Mouse (Mus musculus) cortical plate, adult 2 months (tissue): ENCODE measurements at regions not wholly inside any gene's neighbourhood (a gene's known extent, or its start where the extent isn't known, plus 50 kb on each side); places are given as distances from the start of the nearest gene placed in this dataset.
A peak's percentile ranks its signal among the peaks of the same experiment; 100 is the strongest.
"Not testable (repeated sequence)": the region's sequence is repeated elsewhere in the genome, so short reads cannot be mapped to it uniquely, and the experiment has no call there.

Source experiments
- H3K27ac ChIP-seq: fragments of 200-500 bp; 2 replicates; pipeline ENCODE4 v1.5.1; 2012; ENCODE audit warnings: low read length, control low read depth, inconsistent platforms; ENCODE audit not compliant: insufficient read depth
- H3K4me1 ChIP-seq: fragments of 200-500 bp; 2 replicates; pipeline ENCODE4 v1.6.1; 2011; ENCODE audit warnings: low read length; ENCODE audit not compliant: control insufficient read depth, insufficient read depth
- H3K4me3 ChIP-seq: fragments of 200-500 bp; 2 replicates; pipeline ENCODE4 v1.5.1; 2011; ENCODE audit warnings: mild to moderate bottlenecking, low read length, control low read depth; ENCODE audit not compliant: insufficient read depth
- CTCF ChIP-seq: fragments of 200-500 bp; IDR thresholded peaks from 2 replicates; pipeline ENCODE4 v1.5.1; 2011; ENCODE audit warnings: mild to moderate bottlenecking, control low read depth, low read length; ENCODE audit not compliant: insufficient read depth; ENCODE audit errors: extremely low read depth
- POLR2A ChIP-seq: fragments of 200-500 bp; IDR thresholded peaks from 2 replicates; pipeline ENCODE4 v1.6.1; 2011; ENCODE audit warnings: mild to moderate bottlenecking, low read length, control low read depth; ENCODE audit not compliant: insufficient read depth; ENCODE audit errors: extremely low read depth

GRCm38 (mm10) chr9:41889568-41890272 lies 234.4 kb downstream of the Sorl1 start:
- Histone ChIP-seq H3K27ac (peak overlapping the region; percentile 71), H3K4me3 (peak overlapping the region; percentile 37), H3K4me1 (peaks cover 3% of the 10 kb centered on the region; the same call in 1 of the 2 replicates)
- no peak for TF ChIP-seq POLR2A
- no peak for TF ChIP-seq CTCF

- TF ChIP-seq POLR2A (no peak), CTCF (no peak)
- peaks cover 3% of the 10 kb centered on the region; the same call in 1 of the 2 replicates for H3K4me1 ChIP-seq
- H3K27ac ChIP-seq: no peak overlapping the region
- no peak overlapping the region for H3K4me3 ChIP-seq
Measured at GRCm38 (mm10) chr9:41888616-41889150, 235.4 kb downstream of the Sorl1 start.

- H3K4me1 ChIP-seq, H3K4me3 ChIP-seq, H3K27ac ChIP-seq: not testable (repeated sequence)
Measured at GRCm38 (mm10) chr9:41886456-41886855, 237.6 kb downstream of the Sorl1 start.

- Histone ChIP-seq H3K4me3 (no peak overlapping the region), H3K4me1 (peaks cover 4% of the 10 kb centered on the region; the same call in 1 of the 2 replicates), H3K27ac (no peak overlapping the region)
- TF ChIP-seq POLR2A (no peak), CTCF (no peak)
Measured at GRCm38 (mm10) chr9:41880457-41880856, 243.6 kb downstream of the Sorl1 start.

- TF ChIP-seq CTCF: no peak
- TF ChIP-seq POLR2A: no peak
- no peak overlapping the region for H3K4me3 ChIP-seq
Measured at GRCm38 (mm10) chr9:41879080-41879479, 245.0 kb downstream of the Sorl1 start.

GRCm38 (mm10) chr9:41861136-41861535 lies 263.0 kb downstream of the Sorl1 start:
- TF ChIP-seq POLR2A: no peak
- TF ChIP-seq CTCF: no peak
- H3K4me3 ChIP-seq: no peak overlapping the region
- H3K4me1 ChIP-seq: peaks cover 4% of the 10 kb centered on the region; the same call in 1 of the 2 replicates
- H3K27ac ChIP-seq: no peak overlapping the region

More at GRCm38 (mm10) chr9:41879080-41879479, 245.0 kb downstream of the Sorl1 start:
- Histone ChIP-seq H3K27ac (no peak overlapping the region), H3K4me1 (peaks cover 4% of the 10 kb centered on the region; the same call in 1 of the 2 replicates)

- Histone ChIP-seq H3K4me3 (no peak overlapping the region), H3K4me1 (peaks cover 4% of the 10 kb centered on the region; the same call in 1 of the 2 replicates), H3K27ac (no peak overlapping the region)
- TF ChIP-seq POLR2A (no peak), CTCF (no peak)
Measured at GRCm38 (mm10) chr9:41860681-41861080, 263.4 kb downstream of the Sorl1 start.

GRCm38 (mm10) chr9:41859780-41860179 lies 264.3 kb downstream of the Sorl1 start:
- TF ChIP-seq CTCF (no peak), POLR2A (no peak)
- Histone ChIP-seq H3K27ac (no peak overlapping the region), H3K4me1 (peaks cover 4% of the 10 kb centered on the region; the same call in 1 of the 2 replicates), H3K4me3 (no peak overlapping the region)

GRCm38 (mm10) chr9:41852099-41852498 lies 272.0 kb downstream of the Sorl1 start:
- Histone ChIP-seq H3K27ac (no peak overlapping the region), H3K4me3 (no peak overlapping the region), H3K4me1 (no peaks in the 10 kb centered on the region)
- TF ChIP-seq POLR2A (no peak), CTCF (no peak)

- no peaks in the 10 kb centered on the region for H3K4me1 ChIP-seq
- TF ChIP-seq CTCF (no peak), POLR2A (no peak)
- H3K4me3 ChIP-seq: no peak overlapping the region
- H3K27ac ChIP-seq: no peak overlapping the region
Measured at GRCm38 (mm10) chr9:41849628-41850326, 274.3 kb downstream of the Sorl1 start.

- no peak overlapping the region for H3K27ac ChIP-seq
- H3K4me3 ChIP-seq: no peak overlapping the region
- TF ChIP-seq CTCF (no peak), POLR2A (no peak)
- H3K4me1 ChIP-seq: no peaks in the 10 kb centered on the region
Measured at GRCm38 (mm10) chr9:41844616-41845015, 279.5 kb downstream of the Sorl1 start.
